Mouse (Mus musculus): Measurements from ENCODE around the gene Gadd45a. TPM values are rescaled to one million over a fixed set of nuclear protein-coding genes. Genes with fewer than 3 reads are reported as not detected.

Gene Gadd45a
- polyA plus RNA-seq, 1 experiment from 2014 or later = 33.0 TPM

GRCm38 (mm10) chr6:67013949-67014678, 23.1 kb downstream of the Gadd45a start:
- no peak overlapping the region for H3K4me3 ChIP-seq
- WGBS = 88% methylated on average over 9 of the region's 9 CpGs
- no peak for ATAC-seq (ENCODE audit: insufficient number of reproducible peaks, insufficient read depth, low FRiP score, low TSS enrichment)

DNA sequence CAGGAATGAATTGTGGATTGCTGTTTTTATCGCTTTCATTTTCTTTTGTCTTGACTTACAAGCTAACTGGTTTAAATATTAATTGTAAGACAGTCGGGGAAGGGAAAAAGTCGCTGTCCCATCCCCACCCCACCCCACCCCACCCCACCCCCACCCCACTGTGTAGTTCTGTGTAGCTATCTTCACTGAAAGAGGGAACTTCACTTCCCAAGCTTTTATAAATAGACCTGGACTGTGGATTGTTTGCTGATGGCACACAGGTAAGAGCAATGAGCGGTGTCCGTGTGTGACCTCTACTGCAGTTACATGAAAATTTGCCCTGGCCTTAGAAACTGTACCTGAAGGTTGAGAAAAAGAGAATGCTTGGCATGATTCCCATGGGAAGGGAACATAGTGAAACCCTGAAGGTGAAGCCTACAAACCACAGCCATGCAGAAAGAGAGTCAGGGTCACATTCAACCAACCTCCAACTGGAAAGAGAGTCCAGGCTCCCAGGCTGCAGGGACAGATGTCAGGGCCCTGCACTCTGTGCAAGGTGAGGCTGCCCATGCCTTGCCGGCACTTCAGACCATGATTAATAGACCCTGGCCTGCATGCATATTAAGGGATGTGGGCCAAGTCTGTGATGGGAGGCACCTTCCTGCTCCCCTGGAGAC, 23.8 kb downstream of the Gadd45a start:
- H3K4me3 ChIP-seq = no peak overlapping the region
- H3K36me3 ChIP-seq = no peaks in the 10 kb centered on the region
- H3K9me3 ChIP-seq = no peaks in the 10 kb centered on the region
- no peak overlapping the region for H3K27ac ChIP-seq
- no peaks in the 10 kb centered on the region for H3K27me3 ChIP-seq
- H3K4me2 ChIP-seq (replicated peaks) = no peak overlapping the region
- no peak; the same call in 1 of the 2 replicates for ATAC-seq (ENCODE audit: insufficient number of reproducible peaks, insufficient read depth, low FRiP score, low TSS enrichment)
- no peak overlapping the region for H3K9ac ChIP-seq
- WGBS = 92% methylated on average over 6 of the region's 6 CpGs
- no peaks in the 10 kb centered on the region for H3K4me1 ChIP-seq

More at GRCm38 (mm10) chr6:67013949-67014678, 23.1 kb downstream of the Gadd45a start:
- H3K4me2 ChIP-seq (replicated peaks) = no peak overlapping the region
- no peak overlapping the region for H3K9ac ChIP-seq
- H3K4me1 ChIP-seq = no peaks in the 10 kb centered on the region
- H3K36me3 ChIP-seq = no peaks in the 10 kb centered on the region
- no peaks in the 10 kb centered on the region for H3K27me3 ChIP-seq
- no peak overlapping the region for H3K27ac ChIP-seq
- no peaks in the 10 kb centered on the region for H3K9me3 ChIP-seq

DNA sequence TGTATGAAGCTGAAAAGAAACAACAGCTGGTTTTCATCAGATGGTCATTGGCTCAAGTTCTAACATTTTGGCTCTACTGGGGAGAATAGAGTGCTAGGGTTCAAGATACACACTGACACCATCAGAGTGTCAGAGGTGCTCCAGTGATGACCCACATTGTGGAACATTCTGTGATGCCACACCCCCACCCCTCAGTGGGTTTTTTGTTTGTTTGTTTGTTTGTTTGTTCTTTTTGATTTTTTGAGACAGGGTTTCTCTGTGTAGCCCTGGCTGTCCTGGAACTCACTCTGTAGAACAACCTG, 26.1 kb downstream of the Gadd45a start:
- Histone ChIP-seq H3K27ac (no peak overlapping the region), H3K27me3 (no peaks in the 10 kb centered on the region), H3K4me2 (replicated peaks) (no peak overlapping the region), H3K9ac (no peak overlapping the region), H3K4me3 (no peak overlapping the region), H3K4me1 (no peaks in the 10 kb centered on the region), H3K9me3 (no peaks in the 10 kb centered on the region), H3K36me3 (no peaks in the 10 kb centered on the region)
- no peak for ATAC-seq (ENCODE audit: insufficient number of reproducible peaks, insufficient read depth, low FRiP score, low TSS enrichment)

- Histone ChIP-seq H3K4me3 (no peak overlapping the region), H3K27ac (no peak overlapping the region), H3K9me3 (no peaks in the 10 kb centered on the region), H3K36me3 (no peaks in the 10 kb centered on the region), H3K27me3 (no peaks in the 10 kb centered on the region), H3K9ac (no peak overlapping the region), H3K4me2 (replicated peaks) (no peak overlapping the region), H3K4me1 (no peaks in the 10 kb centered on the region)
- 54% methylated on average over 7 of the region's 7 CpGs for WGBS
- no peak for ATAC-seq (ENCODE audit: insufficient number of reproducible peaks, insufficient read depth, low FRiP score, low TSS enrichment)
Measured at GRCm38 (mm10) chr6:67010370-67011216, 26.7 kb downstream of the Gadd45a start.

GRCm38 (mm10) chr6:67009888-67010287, 27.4 kb downstream of the Gadd45a start:
- no peaks in the 10 kb centered on the region for H3K4me1 ChIP-seq
- H3K4me3 ChIP-seq = no peak overlapping the region
- WGBS = 87% methylated on average over 3 of the region's 3 CpGs
- ATAC-seq (ENCODE audit: insufficient number of reproducible peaks, insufficient read depth, low FRiP score, low TSS enrichment) = no peak
- H3K27ac ChIP-seq = no peak overlapping the region
- H3K9ac ChIP-seq = no peak overlapping the region
- H3K4me2 ChIP-seq (replicated peaks) = no peak overlapping the region
- no peaks in the 10 kb centered on the region for H3K9me3 ChIP-seq
- H3K27me3 ChIP-seq = no peaks in the 10 kb centered on the region
- H3K36me3 ChIP-seq = no peaks in the 10 kb centered on the region

GRCm38 (mm10) chr6:66999800-67000199, 37.5 kb downstream of the Gadd45a start:
- H3K27me3 ChIP-seq = no peaks in the 10 kb centered on the region
- H3K4me1 ChIP-seq = no peaks in the 10 kb centered on the region
- no peak overlapping the region for H3K9ac ChIP-seq
- H3K4me2 ChIP-seq (replicated peaks) = no peak overlapping the region
- no peaks in the 10 kb centered on the region for H3K36me3 ChIP-seq
- no peak overlapping the region for H3K4me3 ChIP-seq
- ATAC-seq (ENCODE audit: insufficient number of reproducible peaks, insufficient read depth, low FRiP score, low TSS enrichment) = no peak
- H3K9me3 ChIP-seq = no peaks in the 10 kb centered on the region
- H3K27ac ChIP-seq = no peak overlapping the region

DNA sequence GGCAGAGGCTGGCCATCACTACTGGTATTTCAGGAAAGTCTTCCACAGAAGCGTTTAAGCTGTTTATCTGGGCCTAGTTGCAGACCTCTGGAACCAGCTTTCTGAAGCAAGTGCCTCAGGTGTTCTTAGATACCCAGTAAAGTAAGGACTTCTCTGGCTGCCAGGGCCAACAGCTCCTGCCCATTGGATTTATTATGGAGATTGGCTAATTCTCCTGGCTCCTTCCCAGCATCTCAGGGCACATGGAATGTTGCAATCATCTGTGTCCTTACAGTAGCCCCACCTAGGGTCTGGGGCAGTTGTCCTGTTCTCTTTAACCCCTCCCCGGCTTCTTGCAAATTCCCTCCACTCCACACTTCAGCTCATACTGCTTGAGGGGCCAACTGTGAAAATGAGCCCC, 38.6 kb downstream of the Gadd45a start:
- Histone ChIP-seq H3K9me3 (no peaks in the 10 kb centered on the region), H3K4me2 (replicated peaks) (no peak overlapping the region), H3K27me3 (no peaks in the 10 kb centered on the region), H3K4me1 (no peaks in the 10 kb centered on the region), H3K36me3 (no peaks in the 10 kb centered on the region), H3K9ac (no peak overlapping the region), H3K4me3 (no peak overlapping the region), H3K27ac (no peak overlapping the region)
- WGBS = 87% methylated on average over 2 of the region's 2 CpGs
- no peak for ATAC-seq (ENCODE audit: insufficient number of reproducible peaks, insufficient read depth, low FRiP score, low TSS enrichment)

DNA sequence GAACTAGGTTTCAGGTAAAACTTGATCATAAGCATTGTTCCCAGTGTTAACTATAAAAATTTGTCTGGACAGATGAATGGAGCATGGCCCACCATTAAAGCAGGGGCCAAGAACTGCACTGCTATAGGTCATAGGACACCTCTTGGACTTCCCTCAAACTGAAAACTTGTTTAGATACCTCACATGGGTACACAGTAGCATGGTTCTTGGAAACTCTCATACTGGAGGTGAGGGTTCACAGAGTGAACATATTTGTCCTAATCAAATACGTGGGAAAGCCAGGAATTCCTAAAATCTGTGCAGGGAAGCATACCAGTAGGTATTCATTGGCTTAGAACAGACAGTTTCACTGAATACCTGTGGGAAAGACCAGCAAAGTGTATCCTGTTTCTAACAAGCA, 41.0 kb downstream of the Gadd45a start:
- Histone ChIP-seq H3K4me2 (replicated peaks) (no peak overlapping the region), H3K9ac (no peak overlapping the region), H3K9me3 (no peaks in the 10 kb centered on the region), H3K4me1 (no peaks in the 10 kb centered on the region), H3K4me3 (no peak overlapping the region), H3K36me3 (no peaks in the 10 kb centered on the region), H3K27me3 (no peaks in the 10 kb centered on the region), H3K27ac (no peak overlapping the region)
- no peak for ATAC-seq (ENCODE audit: insufficient number of reproducible peaks, insufficient read depth, low FRiP score, low TSS enrichment)
- WGBS = 69% methylated on average over 1 of the region's 1 CpGs

- H3K9me3 ChIP-seq = no peaks in the 10 kb centered on the region
- ATAC-seq (ENCODE audit: insufficient number of reproducible peaks, insufficient read depth, low FRiP score, low TSS enrichment) = no peak
- no peak overlapping the region for H3K9ac ChIP-seq
- H3K36me3 ChIP-seq = no peaks in the 10 kb centered on the region
- H3K27ac ChIP-seq = no peak overlapping the region
- H3K4me2 ChIP-seq (replicated peaks) = no peak overlapping the region
- 90% methylated on average over 1 of the region's 1 CpGs for WGBS
- no peaks in the 10 kb centered on the region for H3K27me3 ChIP-seq
- H3K4me3 ChIP-seq = no peak overlapping the region
- H3K4me1 ChIP-seq = no peaks in the 10 kb centered on the region
Measured at GRCm38 (mm10) chr6:66995825-66996224, 41.4 kb downstream of the Gadd45a start.

DNA sequence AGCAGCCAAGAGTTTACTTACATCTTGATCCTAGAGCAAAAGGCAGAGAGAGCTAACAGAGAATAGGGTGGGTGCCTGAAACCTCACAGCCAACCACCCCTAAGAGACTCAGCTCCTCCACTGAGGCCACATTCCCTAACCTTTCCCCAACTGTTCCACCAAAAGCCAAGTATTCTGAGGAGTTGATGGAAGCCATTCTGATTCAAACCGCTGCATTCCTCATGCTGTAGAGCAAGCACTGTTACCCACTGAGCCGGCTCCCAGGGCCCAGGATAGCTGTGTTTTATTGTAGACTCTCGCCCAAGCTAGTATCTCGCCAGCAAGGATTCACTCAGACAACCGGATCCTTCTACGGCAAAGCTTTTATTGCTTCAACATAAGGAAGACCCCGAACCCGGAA, 42.3 kb downstream of the Gadd45a start:
- Histone ChIP-seq H3K27me3 (no peaks in the 10 kb centered on the region), H3K27ac (no peak overlapping the region), H3K4me3 (no peak overlapping the region), H3K4me1 (no peaks in the 10 kb centered on the region), H3K9me3 (no peaks in the 10 kb centered on the region), H3K9ac (no peak overlapping the region), H3K4me2 (replicated peaks) (no peak overlapping the region), H3K36me3 (no peaks in the 10 kb centered on the region)
- ATAC-seq (ENCODE audit: insufficient number of reproducible peaks, insufficient read depth, low FRiP score, low TSS enrichment) = no peak
- WGBS = 91% methylated on average over 8 of the region's 8 CpGs

- ATAC-seq (ENCODE audit: insufficient number of reproducible peaks, insufficient read depth, low FRiP score, low TSS enrichment) = no peak
- no peak overlapping the region for H3K27ac ChIP-seq
- 84% methylated on average over 8 of the region's 8 CpGs for WGBS
Measured at GRCm38 (mm10) chr6:66992786-66993185, 44.5 kb downstream of the Gadd45a start.

DNA sequence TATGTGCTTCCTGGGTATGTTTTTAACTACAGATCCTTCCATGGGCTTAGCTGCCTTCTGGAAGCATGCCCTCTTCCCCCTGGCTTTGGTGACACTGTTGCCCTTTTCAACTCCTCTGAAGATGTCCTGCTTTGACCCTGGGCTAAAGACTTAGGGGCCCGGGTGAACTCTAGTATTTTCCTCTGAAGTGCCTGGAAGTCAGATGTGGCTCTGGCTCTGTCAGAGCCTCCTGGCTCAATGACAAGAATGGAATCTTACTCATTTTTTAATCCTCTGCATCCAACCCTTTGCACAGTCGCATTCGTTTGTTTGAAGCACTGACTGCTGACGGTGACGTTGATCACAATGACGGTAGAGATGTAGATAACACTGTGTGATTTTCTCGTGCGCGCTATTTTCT, 45.0 kb downstream of the Gadd45a start:
- Histone ChIP-seq H3K36me3 (no peaks in the 10 kb centered on the region), H3K27ac (no peak overlapping the region), H3K4me3 (no peak overlapping the region), H3K4me1 (no peaks in the 10 kb centered on the region), H3K9ac (no peak overlapping the region), H3K27me3 (no peaks in the 10 kb centered on the region), H3K9me3 (no peaks in the 10 kb centered on the region), H3K4me2 (replicated peaks) (no peak overlapping the region)
- no peak for ATAC-seq (ENCODE audit: insufficient number of reproducible peaks, insufficient read depth, low FRiP score, low TSS enrichment)
- 73% methylated on average over 9 of the region's 9 CpGs for WGBS

More at GRCm38 (mm10) chr6:66992786-66993185, 44.5 kb downstream of the Gadd45a start:
- H3K4me3 ChIP-seq = no peak overlapping the region
- no peaks in the 10 kb centered on the region for H3K27me3 ChIP-seq
- no peak overlapping the region for H3K4me2 ChIP-seq (replicated peaks)
- H3K9me3 ChIP-seq = no peaks in the 10 kb centered on the region
- H3K9ac ChIP-seq = no peak overlapping the region
- H3K4me1 ChIP-seq = no peaks in the 10 kb centered on the region
- no peaks in the 10 kb centered on the region for H3K36me3 ChIP-seq
